Mouse (Mus musculus): ENCODE data around the gene Myzap. TPM values are rescaled to one million over a fixed set of nuclear protein-coding genes. Genes with fewer than 3 reads are reported as not detected.

The Myzap gene
- 466 TPM for polyA plus RNA-seq (2014; fragmentation: Illumina TruSeq; extraction: RNeasy Lipid Tissue Mini Kit (QIAGEN cat#74804); ENCODE audit: low read depth, low replicate concordance)

DNA sequence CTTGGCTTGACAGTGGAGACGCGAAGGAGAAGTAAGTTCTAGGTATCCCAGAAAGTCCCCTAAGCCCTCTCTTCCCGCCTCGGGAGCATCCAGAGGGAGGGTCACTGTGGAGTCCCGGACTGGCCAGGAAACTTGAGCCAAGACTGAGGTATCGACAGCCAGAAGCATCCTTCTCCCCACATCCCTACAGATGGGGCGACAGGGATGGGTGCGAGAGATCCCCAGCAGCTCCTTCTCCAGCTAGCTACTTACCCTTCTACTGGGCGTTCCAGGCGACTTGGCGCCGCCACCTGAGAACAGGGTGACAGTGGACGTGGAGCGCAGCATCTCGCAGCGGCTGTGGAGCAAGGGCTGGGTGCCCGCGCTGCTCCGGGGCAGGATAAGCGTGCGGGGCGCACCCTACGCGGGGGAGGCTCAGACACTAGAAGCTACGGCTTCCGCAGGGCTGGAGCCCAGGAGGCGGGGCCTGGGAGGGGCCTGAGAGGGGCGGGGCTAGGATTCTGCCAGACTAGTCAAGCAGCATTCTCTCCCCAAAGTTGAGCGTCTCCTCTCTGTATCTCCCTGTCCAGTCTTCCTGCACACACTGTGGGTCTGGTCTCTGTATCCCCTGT lies at the start of gene Myzap:
Gene Myzap, minus strand, starts transcription at position 423 of the 611 bp plus-strand sequence.

DNA sequence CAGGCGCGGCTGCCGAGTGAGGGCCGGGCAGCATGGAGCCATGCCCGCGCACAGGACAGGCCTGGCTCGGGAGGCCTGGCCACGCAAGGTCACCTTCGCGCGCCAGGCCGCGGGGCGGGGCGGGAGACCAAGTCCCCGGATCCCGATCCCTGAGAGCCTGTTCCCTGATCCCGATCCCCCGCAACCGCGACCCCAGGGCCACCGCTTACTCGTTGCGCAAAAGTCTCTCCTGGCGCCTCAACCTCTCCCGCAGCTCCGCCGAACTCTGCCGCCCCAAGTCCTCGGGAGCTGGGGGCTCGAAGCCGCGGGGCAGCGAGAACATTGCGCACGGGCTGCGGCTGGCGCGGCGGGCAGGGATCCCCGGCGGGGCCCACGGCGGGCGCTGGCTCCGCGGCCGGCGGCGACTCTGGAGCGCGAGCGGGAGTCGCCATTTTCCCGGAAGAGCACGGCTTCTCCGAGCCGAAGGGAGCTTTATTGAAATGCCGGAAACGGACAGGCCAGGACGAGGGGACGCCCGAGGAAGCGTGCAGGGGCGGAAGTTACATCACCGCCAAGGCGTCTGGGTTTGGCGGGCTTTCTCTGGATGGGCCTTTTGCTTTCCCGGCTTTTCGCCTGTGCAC lies 106.6 kb downstream of the Myzap start, which contains the start of gene Polr2m:
Gene Polr2m, minus strand, starts transcription at position 461 of the 620 bp plus-strand sequence.

Other genes with a start within 250 kb of the Myzap start
- gene Polr2m, start 106.4 kb downstream of the Myzap start, polyA plus RNA-seq (2014; fragmentation: Illumina TruSeq; extraction: RNeasy Lipid Tissue Mini Kit (QIAGEN cat#74804); ENCODE audit: low read depth, low replicate concordance) = 262 TPM
- 26.6 TPM for gene Cgnl1, start 179.2 kb upstream of the Myzap start, polyA plus RNA-seq (2014; fragmentation: Illumina TruSeq; extraction: RNeasy Lipid Tissue Mini Kit (QIAGEN cat#74804); ENCODE audit: low read depth, low replicate concordance)